Mouse (Mus musculus) heart, adult 2 months (tissue): ENCODE measurements around the gene Nat8f4.
"Not testable (repeated sequence)": the region's sequence is repeated elsewhere in the genome, so short reads cannot be mapped to it uniquely, and the experiment has no call there.

Source experiments
- CTCF ChIP-seq: fragments of 200-600 bp; IDR thresholded peaks from 2 replicates; pipeline ENCODE4 v1.8.1; 2022; ENCODE audit warnings: antibody characterized with exemption, mild to moderate bottlenecking, moderate library complexity
- EP300 ChIP-seq: fragments of 200-500 bp; IDR thresholded peaks from 2 replicates; pipeline ENCODE4 v1.6.1; 2011; ENCODE audit warnings: low read depth, low read length, control low read depth; ENCODE audit not compliant: insufficient read depth
- POLR2A ChIP-seq: fragments of 200-500 bp; IDR thresholded peaks from 2 replicates; pipeline ENCODE4 v1.6.1; 2011; ENCODE audit warnings: mild to moderate bottlenecking, low read depth, low read length, control low read depth; ENCODE audit not compliant: insufficient read depth

GRCm38 (mm10) chr6:85869006-85869405 lies 35.7 kb downstream of the Nat8f4 start, which contains the start of gene Nat8f2:
- not testable (repeated sequence) for TF ChIP-seq POLR2A, CTCF, EP300
